Mouse (Mus musculus): ENCODE measurements around the gene Cst9. TPM values are rescaled to one million over a fixed set of nuclear protein-coding genes. Genes with fewer than 3 reads are reported as not detected.
A peak's percentile ranks its signal among the peaks of the same experiment; 100 is the strongest.

Cst9 gene
- polyA plus RNA-seq, 1 experiment from 2014 or later, result not detected

- Histone ChIP-seq H3K27ac (ENCODE audit: low read length) (peak overlapping the region; percentile 38; the same call in 1 of the 2 replicates), H3K27me3 (replicated peaks; ENCODE audit: control insufficient read depth, insufficient read depth, low read length) (no peaks in the 10 kb centered on the region), H3K4me2 (ENCODE audit: low read depth, low read length) (peak overlapping the region; percentile 81), H3K9ac (ENCODE audit: low read depth, low read length) (peak overlapping the region; percentile 89), H3K36me3 (ENCODE audit: control insufficient read depth, insufficient read depth, low read length) (peaks cover 7% of the 10 kb centered on the region; the same call in 1 of the 2 replicates), H3K4me1 (ENCODE audit: control insufficient read depth, insufficient read depth, low read length) (peaks cover 22% of the 10 kb centered on the region), H3K9me3 (ENCODE audit: control insufficient read depth, low read length) (no peaks in the 10 kb centered on the region), H3K4me3 (ENCODE audit: low read length) (peak overlapping the region; percentile 90)
- ATAC-seq, result peak; percentile 4
- WGBS, result 26% methylated on average over 3 of the region's 3 CpGs
These were observed 39.3 kb downstream of the Cst9 start for GRCm38 (mm10) chr2:148874224-148874616.

GRCm38 (mm10) chr2:148874617-148875334 lies 39.8 kb downstream of the Cst9 start:
- H3K36me3 ChIP-seq (ENCODE audit: control insufficient read depth, insufficient read depth, low read length), result peaks cover 7% of the 10 kb centered on the region; the same call in 1 of the 2 replicates
- H3K27me3 ChIP-seq (replicated peaks; ENCODE audit: control insufficient read depth, insufficient read depth, low read length), result no peaks in the 10 kb centered on the region
- H3K4me3 ChIP-seq (ENCODE audit: low read length), result peak overlapping the region; percentile 90
- peak overlapping the region; percentile 89 for H3K27ac ChIP-seq (ENCODE audit: low read length)
- WGBS, result 0% methylated on average over 34 of the region's 34 CpGs
- no peaks in the 10 kb centered on the region for H3K9me3 ChIP-seq (ENCODE audit: control insufficient read depth, low read length)
- H3K9ac ChIP-seq (ENCODE audit: low read depth, low read length), result peak overlapping the region; percentile 89
- H3K4me2 ChIP-seq (ENCODE audit: low read depth, low read length), result peak overlapping the region; percentile 81
- ATAC-seq, result peak; percentile 84
- H3K4me1 ChIP-seq (ENCODE audit: control insufficient read depth, insufficient read depth, low read length), result peaks cover 22% of the 10 kb centered on the region

- no peaks in the 10 kb centered on the region for H3K9me3 ChIP-seq (ENCODE audit: control insufficient read depth, low read length)
These were observed 40.4 kb downstream of the Cst9 start, which contains the start of gene Cst3 for GRCm38 (mm10) chr2:148875335-148875811. Gene Cst3, minus strand, starts transcription at chr2:148875692.

GRCm38 (mm10) chr2:148877016-148877770 lies 42.2 kb downstream of the Cst9 start:
- Histone ChIP-seq H3K9me3 (ENCODE audit: control insufficient read depth, low read length) (no peaks in the 10 kb centered on the region), H3K4me3 (ENCODE audit: low read length) (no peak overlapping the region), H3K27ac (ENCODE audit: low read length) (peak overlapping the region; percentile 57), H3K4me1 (ENCODE audit: control insufficient read depth, insufficient read depth, low read length) (peaks cover 22% of the 10 kb centered on the region), H3K4me2 (ENCODE audit: low read depth, low read length) (no peak overlapping the region), H3K9ac (ENCODE audit: low read depth, low read length) (no peak overlapping the region), H3K27me3 (replicated peaks; ENCODE audit: control insufficient read depth, insufficient read depth, low read length) (no peaks in the 10 kb centered on the region), H3K36me3 (ENCODE audit: control insufficient read depth, insufficient read depth, low read length) (0 out of 2 replicates have a peak, but pooled peaks cover 1% of the 10 kb centered on the region)
- WGBS, result 26% methylated on average over 3 of the region's 3 CpGs
- ATAC-seq, result no peak

More at GRCm38 (mm10) chr2:148875335-148875811, 40.4 kb downstream of the Cst9 start, which contains the start of gene Cst3:
- Histone ChIP-seq H3K4me3 (ENCODE audit: low read length) (peak within 1 kb of the TSS; percentile 90), H3K9ac (ENCODE audit: low read depth, low read length) (peak within 1 kb of the TSS; percentile 89), H3K4me1 (ENCODE audit: control insufficient read depth, insufficient read depth, low read length) (peaks cover 22% of the 10 kb centered on the region), H3K27ac (ENCODE audit: low read length) (peak within 1 kb of the TSS; percentile 89), H3K27me3 (replicated peaks; ENCODE audit: control insufficient read depth, insufficient read depth, low read length) (no peaks in the 10 kb centered on the region), H3K4me2 (ENCODE audit: low read depth, low read length) (peak within 1 kb of the TSS; percentile 81), H3K36me3 (ENCODE audit: control insufficient read depth, insufficient read depth, low read length) (peaks cover 7% of the 10 kb centered on the region; the same call in 1 of the 2 replicates)
- 0% methylated on average over 18 of the region's 19 CpGs for WGBS
- peak; percentile 97 for ATAC-seq

DNA sequence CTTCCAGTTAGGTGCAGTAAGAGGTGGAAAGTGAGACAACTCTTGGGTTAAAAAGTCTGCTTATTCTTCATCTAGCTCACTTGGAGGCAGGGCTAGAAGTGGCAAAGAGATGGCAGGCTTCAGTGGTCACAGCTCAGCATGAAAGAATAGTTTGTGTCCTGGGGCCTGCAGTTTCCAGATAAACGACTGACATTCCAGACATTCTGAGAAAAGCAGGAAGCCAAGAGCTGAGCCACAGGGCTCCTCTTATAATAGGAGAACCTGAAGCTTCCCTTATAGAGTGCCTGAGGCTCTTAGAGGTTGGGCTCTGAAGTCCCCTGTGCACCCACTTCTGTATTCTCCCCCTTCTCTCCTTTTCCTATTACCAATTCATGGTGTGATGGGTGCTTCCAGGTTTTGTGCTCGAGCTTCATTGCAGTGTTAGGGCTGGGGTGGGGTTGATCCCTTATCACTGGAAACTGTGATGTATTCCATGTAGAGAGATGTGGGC lies 43.7 kb downstream of the Cst9 start:
- no peak overlapping the region for H3K4me3 ChIP-seq (ENCODE audit: low read length)
- H3K9ac ChIP-seq (ENCODE audit: low read depth, low read length), result no peak overlapping the region
- 10% methylated on average over 2 of the region's 2 CpGs for WGBS
- H3K36me3 ChIP-seq (ENCODE audit: control insufficient read depth, insufficient read depth, low read length), result no peaks in the 10 kb centered on the region
- no peak overlapping the region for H3K4me2 ChIP-seq (ENCODE audit: low read depth, low read length)
- no peaks in the 10 kb centered on the region for H3K27me3 ChIP-seq (replicated peaks; ENCODE audit: control insufficient read depth, insufficient read depth, low read length)
- H3K27ac ChIP-seq (ENCODE audit: low read length), result no peak overlapping the region
- peaks cover 21% of the 10 kb centered on the region for H3K4me1 ChIP-seq (ENCODE audit: control insufficient read depth, insufficient read depth, low read length)
- ATAC-seq, result no peak
- H3K9me3 ChIP-seq (ENCODE audit: control insufficient read depth, low read length), result no peaks in the 10 kb centered on the region

GRCm38 (mm10) chr2:148879199-148879598 lies 44.3 kb downstream of the Cst9 start:
- H3K27ac ChIP-seq (ENCODE audit: low read length), result no peak overlapping the region
- no peak overlapping the region for H3K9ac ChIP-seq (ENCODE audit: low read depth, low read length)
- H3K4me1 ChIP-seq (ENCODE audit: control insufficient read depth, insufficient read depth, low read length), result peaks cover 16% of the 10 kb centered on the region
- no peak for ATAC-seq
- no peaks in the 10 kb centered on the region for H3K9me3 ChIP-seq (ENCODE audit: control insufficient read depth, low read length)
- H3K36me3 ChIP-seq (ENCODE audit: control insufficient read depth, insufficient read depth, low read length), result no peaks in the 10 kb centered on the region
- no peak overlapping the region for H3K4me2 ChIP-seq (ENCODE audit: low read depth, low read length)
- 65% methylated on average over 1 of the region's 1 CpGs for WGBS
- no peak overlapping the region for H3K4me3 ChIP-seq (ENCODE audit: low read length)
- no peaks in the 10 kb centered on the region for H3K27me3 ChIP-seq (replicated peaks; ENCODE audit: control insufficient read depth, insufficient read depth, low read length)

GRCm38 (mm10) chr2:148884738-148885137 lies 49.8 kb downstream of the Cst9 start:
- H3K9ac ChIP-seq (ENCODE audit: low read depth, low read length), result no peak overlapping the region
- no peaks in the 10 kb centered on the region for H3K36me3 ChIP-seq (ENCODE audit: control insufficient read depth, insufficient read depth, low read length)
- H3K27me3 ChIP-seq (replicated peaks; ENCODE audit: control insufficient read depth, insufficient read depth, low read length), result no peaks in the 10 kb centered on the region
- H3K4me3 ChIP-seq (ENCODE audit: low read length), result no peak overlapping the region
- no peaks in the 10 kb centered on the region for H3K9me3 ChIP-seq (ENCODE audit: control insufficient read depth, low read length)
- no peak for ATAC-seq
- no peaks in the 10 kb centered on the region for H3K4me1 ChIP-seq (ENCODE audit: control insufficient read depth, insufficient read depth, low read length)
- no peak overlapping the region for H3K27ac ChIP-seq (ENCODE audit: low read length)
- H3K4me2 ChIP-seq (ENCODE audit: low read depth, low read length), result no peak overlapping the region

Data from intestine, embryonic 16.5 days (tissue).